Mouse (Mus musculus) ES-E14 (cell line): ENCODE measurements around the gene Asb6. TPM values are rescaled to one million over a fixed set of nuclear protein-coding genes. Genes with fewer than 3 reads are reported as not detected.
A peak's percentile ranks its signal among the peaks of the same experiment; 100 is the strongest.

ENCODE experiments used
- DNase-seq: peaks from one replicate; pipeline ENCODE4 v3.0.0-alpha.2; 2013; ENCODE audit warnings: low read depth, low spot score
- H3K27ac ChIP-seq: 2 replicates; pipeline ENCODE4 v1.5.1; 2012; ENCODE audit warnings: low read depth, mild to moderate bottlenecking, low read length, moderate library complexity, mixed read lengths; ENCODE audit not compliant: poor library complexity, insufficient read depth, severe bottlenecking
- H3K36me3 ChIP-seq: 2 replicates; pipeline ENCODE4 v1.6.1; 2012; ENCODE audit warnings: mild to moderate bottlenecking, low read length, moderate library complexity, mixed read lengths; ENCODE audit not compliant: control insufficient read depth, poor library complexity, insufficient read depth, severe bottlenecking
- H3K4me1 ChIP-seq, 2 experiments: fragments of 150-350 bp in 1 of 2; sonication (generic) in 1 of 2; 2 replicates each; pipeline ENCODE4 v1.6.1; 2012; ENCODE audit warnings: low read length in 2 of 2, mild to moderate bottlenecking in 1 of 2, mixed read lengths in 1 of 2; ENCODE audit not compliant: control insufficient read depth in 2 of 2, insufficient read depth in 2 of 2, poor library complexity in 1 of 2
- H3K4me3 ChIP-seq, 2 experiments: fragments of 150-350 bp in 1 of 2; sonication (generic) in 1 of 2; 2 replicates each; pipeline ENCODE4 v1.5.1; 2012; ENCODE audit warnings: low read length in 2 of 2, low read depth in 1 of 2, mild to moderate bottlenecking in 1 of 2, mixed read lengths in 1 of 2; ENCODE audit not compliant: insufficient read depth in 1 of 2, poor library complexity in 1 of 2, severe bottlenecking in 1 of 2
- H3K9ac ChIP-seq: 2 replicates; pipeline ENCODE4 v1.6.1; 2012; ENCODE audit warnings: low read depth, mild to moderate bottlenecking, low read length, mixed read lengths; ENCODE audit not compliant: poor library complexity, insufficient read depth, severe bottlenecking
- H3K9me3 ChIP-seq: fragments of 150-350 bp; sonication (generic); 2 replicates; pipeline ENCODE4 v1.6.1; 2012; ENCODE audit warnings: low read depth, mild to moderate bottlenecking, low read length; ENCODE audit not compliant: control insufficient read depth, insufficient read depth
- CHD2 ChIP-seq: IDR thresholded peaks from 2 replicates; pipeline ENCODE4 v1.6.1; 2014; ENCODE audit warnings: mild to moderate bottlenecking, low read depth, low read length, inconsistent platforms
- HCFC1 ChIP-seq: IDR thresholded peaks from 2 replicates; pipeline ENCODE4 v1.6.1; 2012; ENCODE audit warnings: low read length, inconsistent platforms, borderline replicate concordance; ENCODE audit not compliant: insufficient read depth
- MAFK ChIP-seq: IDR thresholded peaks from 2 replicates; pipeline ENCODE4 v1.6.1; 2014; ENCODE audit warnings: mild to moderate bottlenecking, low read depth, low read length, inconsistent platforms; ENCODE audit not compliant: insufficient read depth
- ZC3H11A ChIP-seq: IDR thresholded peaks from 2 replicates; pipeline ENCODE4 v1.6.1; 2012; ENCODE audit warnings: low read depth, mild to moderate bottlenecking, inconsistent platforms, low read length, borderline replicate concordance
- ZNF384 ChIP-seq: IDR thresholded peaks from 2 replicates; pipeline ENCODE4 v1.6.1; 2012; ENCODE audit warnings: low read depth, low read length, inconsistent platforms
- in situ Hi-C, 2 experiments: fragments of 600-800 bp; cut with MboI; formaldehyde crosslinking; loops; one replicate each; pipeline ENCODE4 v1.15.1; 2025; ENCODE audit warnings: low sequenced_read_pairs in 2 of 2, inconsistent platforms in 1 of 2; ENCODE audit not compliant: unreplicated experiment in 2 of 2
- total RNA-seq: library from RNA; depleted of rRNA; stranded (reverse); fragments of 300-350 nt; gene quantifications from 2 replicates; pipeline ENCODE4 v1.2.3, GENCODE M21; 2012

Gene Asb6
- total RNA-seq, 1 experiment, result 73.6 TPM

DNA sequence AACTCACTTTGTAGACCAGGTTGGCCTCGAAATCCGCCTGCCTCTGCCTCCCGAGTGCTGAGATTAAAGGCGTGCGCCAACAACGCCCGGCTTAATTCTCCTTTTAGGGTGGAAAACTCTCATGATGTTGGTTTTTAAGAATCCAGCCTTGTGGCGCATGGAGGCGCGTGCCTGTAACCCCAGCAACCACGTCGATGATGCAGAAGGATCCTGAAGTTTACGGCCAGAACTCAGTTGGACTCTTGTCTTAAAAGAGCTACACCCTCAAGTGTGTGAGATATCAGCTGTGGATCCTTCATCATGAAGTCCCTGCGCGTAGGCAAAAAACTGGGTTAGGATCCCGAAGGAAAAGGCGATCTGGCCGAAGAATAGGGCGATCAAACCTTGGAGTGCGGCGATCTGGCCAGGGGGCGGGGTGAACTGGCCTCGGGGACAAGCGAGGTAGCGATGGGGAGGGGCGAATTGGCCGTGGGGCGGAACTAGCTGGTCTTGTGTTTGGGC lies 22.9 kb downstream of the Asb6 start:
- Histone ChIP-seq H3K27ac (peak overlapping the region; percentile 32; the same call in 1 of the 2 replicates), H3K4me3 (peak overlapping the region; percentile 73 to 87), H3K36me3 (peaks cover 11% of the 10 kb centered on the region), H3K4me1 (peaks cover 8 to 17% of the 10 kb centered on the region in 2 experiments; a peak in 3 of 4 replicates), H3K9ac (peak overlapping the region; percentile 53; the same call in 1 of the 2 replicates), H3K9me3 (no peaks in the 10 kb centered on the region)
- no peak for DNase-seq
- in situ Hi-C loops, result no loop called here
- TF ChIP-seq MAFK, result no peak

DNA sequence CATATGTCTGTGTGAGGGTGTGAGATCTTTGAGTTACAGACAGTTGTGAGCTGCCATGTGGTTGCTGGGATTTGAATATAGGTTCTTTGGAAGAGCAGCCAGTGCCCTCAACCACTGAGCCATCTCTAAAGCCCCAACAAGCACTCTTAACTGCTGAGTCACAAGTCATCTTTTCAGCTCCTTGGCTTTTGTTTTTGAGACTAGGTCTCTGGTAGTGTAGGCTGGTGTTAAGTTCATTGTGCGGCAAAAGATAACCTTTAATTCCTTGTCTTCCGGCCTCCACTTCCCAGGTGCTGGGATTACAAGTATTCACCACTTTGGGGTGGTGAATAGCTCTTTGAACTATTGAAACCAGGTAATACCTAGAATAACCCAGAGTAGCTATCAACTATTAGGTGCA lies 24.1 kb downstream of the Asb6 start:
- Histone ChIP-seq H3K4me3 (0 out of 4 replicates have a peak overlapping the region, but pooled peaks of 1 of the 2 experiments have one; percentile 87), H3K36me3 (peaks cover 6% of the 10 kb centered on the region; the same call in 1 of the 2 replicates), H3K9ac (no peak overlapping the region; the same call in 1 of the 2 replicates), H3K4me1 (peaks cover 12 to 17% of the 10 kb centered on the region in 2 experiments), H3K27ac (no peak overlapping the region; the same call in 1 of the 2 replicates), H3K9me3 (no peaks in the 10 kb centered on the region)
- no peak for DNase-seq
- in situ Hi-C loops, result no loop called here
- TF ChIP-seq CHD2, result no peak
- no peak for TF ChIP-seq MAFK
- TF ChIP-seq HCFC1, result no peak
- TF ChIP-seq ZC3H11A, result no peak
- TF ChIP-seq ZNF384, result no peak

DNA sequence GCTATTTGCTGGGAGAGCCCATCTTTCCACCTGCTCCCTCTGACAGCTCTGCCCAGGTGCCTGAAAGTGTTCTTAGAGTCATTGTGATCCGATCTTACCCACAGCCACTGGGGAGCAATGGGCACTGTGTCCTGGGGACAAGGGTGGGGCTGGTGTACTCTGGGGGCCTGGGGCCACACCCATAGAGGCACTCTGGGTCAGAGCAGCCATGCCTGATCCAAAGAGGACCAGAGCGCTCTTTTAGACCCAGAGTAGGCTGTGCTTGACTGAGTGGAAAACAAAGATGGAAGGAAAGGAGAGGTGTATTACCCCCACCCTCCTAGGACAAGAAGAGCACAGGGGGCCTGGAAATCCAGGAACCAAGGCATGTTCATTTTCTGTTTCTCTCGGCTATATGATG lies 26.5 kb downstream of the Asb6 start, which contains the start of gene 1700001O22Rik:
TSS of gene 1700001O22Rik (minus strand) at position 58 of the 400 bp plus-strand sequence.
- H3K9me3 ChIP-seq, result no peaks in the 10 kb centered on the region
- no peak within 1 kb of the TSS for H3K9ac ChIP-seq
- in situ Hi-C loops, result no loop called here
- H3K36me3 ChIP-seq, result no peaks in the 10 kb centered on the region
- DNase-seq, result no peak
- H3K4me1 ChIP-seq, result peaks cover 9 to 12% of the 10 kb centered on the region in 2 experiments
- H3K4me3 ChIP-seq, result no peak within 1 kb of the TSS
- TF ChIP-seq ZC3H11A, result no peak
- TF ChIP-seq MAFK, result no peak
- TF ChIP-seq HCFC1, result no peak
- no peak for TF ChIP-seq CHD2
- TF ChIP-seq ZNF384, result no peak
- H3K27ac ChIP-seq, result no peak within 1 kb of the TSS

DNA sequence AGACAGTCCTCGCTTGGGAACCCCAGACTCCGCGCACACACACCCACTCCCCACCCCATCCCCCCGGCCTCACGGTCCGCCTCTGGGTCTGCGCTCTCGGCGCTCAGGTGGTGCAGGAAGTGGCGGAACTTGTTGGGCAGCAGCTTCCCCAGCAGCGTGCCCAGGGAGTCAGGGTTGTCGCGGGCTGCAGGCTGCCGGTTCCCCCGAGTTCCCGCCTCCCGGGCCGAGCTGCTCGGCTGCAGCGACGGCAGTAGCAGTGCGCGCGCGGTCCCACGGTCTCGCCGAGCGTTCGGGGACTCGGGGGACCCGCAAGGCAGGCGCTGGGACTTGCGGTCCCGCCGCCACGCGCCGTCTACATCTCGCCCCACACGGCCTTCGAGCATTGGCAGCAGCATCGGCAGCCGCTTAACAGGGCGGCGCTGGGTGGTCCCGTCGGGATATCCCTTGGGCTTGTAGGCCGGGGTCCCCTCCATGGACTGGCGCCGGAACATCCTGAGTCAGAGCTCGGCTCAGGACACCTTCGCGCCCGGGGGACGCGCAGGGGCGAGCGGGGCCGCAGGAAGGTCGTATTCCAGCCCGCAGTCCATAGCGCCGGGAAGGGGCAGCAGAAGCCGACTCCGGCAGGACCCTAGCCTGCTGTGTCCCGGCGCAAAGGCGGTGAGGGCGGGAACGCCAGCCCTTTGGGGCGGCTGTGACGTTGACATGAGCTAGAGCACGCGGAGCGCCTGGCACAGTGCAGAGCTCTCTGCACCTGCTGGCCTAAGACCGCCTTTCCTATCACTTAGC lies 28.9 kb downstream of the Asb6 start:
- Histone ChIP-seq H3K4me1 (peaks cover 9 to 15% of the 10 kb centered on the region in 2 experiments; a peak in 3 of 4 replicates), H3K9me3 (no peaks in the 10 kb centered on the region), H3K27ac (no peak overlapping the region), H3K4me3 (peak overlapping the region; percentile 65 to 70), H3K9ac (peak overlapping the region; percentile 51), H3K36me3 (no peaks in the 10 kb centered on the region)
- TF ChIP-seq CHD2 (no peak), HCFC1 (no peak), ZNF384 (no peak), ZC3H11A (no peak), MAFK (no peak)
- in situ Hi-C loops, result no loop called here
- no peak for DNase-seq
